Mouse (Mus musculus): ENCODE measurements around the gene Gm26657. TPM values are rescaled to one million over a fixed set of nuclear protein-coding genes. Genes with fewer than 3 reads are reported as not detected.

The Gm26657 gene
- polyA plus RNA-seq, 1 experiment from 2014 or later: not detected

DNA sequence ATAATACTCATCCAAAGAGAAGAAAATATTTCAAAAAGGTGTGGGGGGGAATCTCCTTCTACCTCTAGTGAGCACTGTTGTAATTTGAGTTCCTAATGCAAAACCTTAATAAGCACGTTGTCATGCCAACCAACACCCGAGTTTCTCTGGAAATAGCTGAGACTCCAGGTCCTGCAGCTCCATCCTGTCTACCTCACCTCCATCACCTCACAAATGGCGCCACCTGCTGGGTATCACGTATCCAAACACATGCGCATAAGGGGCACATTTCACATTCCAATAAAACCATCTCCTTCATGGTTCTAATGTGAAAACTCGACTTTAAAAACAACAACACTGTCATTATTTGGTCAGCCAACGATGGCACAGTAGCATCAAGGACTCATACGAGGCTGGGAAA is 14.0 kb upstream of the Gm26657 start:
- Histone ChIP-seq H3K9ac (no peak overlapping the region), H3K4me1 (replicated peaks) (no peaks in the 10 kb centered on the region), H3K4me2 (replicated peaks) (no peak overlapping the region), H3K27ac (no peak overlapping the region), H3K4me3 (replicated peaks) (no peak overlapping the region), H3K27me3 (replicated peaks) (no peaks in the 10 kb centered on the region), H3K9me3 (no peaks in the 10 kb centered on the region), H3K36me3 (no peaks in the 10 kb centered on the region)
- 64% methylated on average over 8 of the region's 8 CpGs for WGBS
- ATAC-seq: no peak

DNA sequence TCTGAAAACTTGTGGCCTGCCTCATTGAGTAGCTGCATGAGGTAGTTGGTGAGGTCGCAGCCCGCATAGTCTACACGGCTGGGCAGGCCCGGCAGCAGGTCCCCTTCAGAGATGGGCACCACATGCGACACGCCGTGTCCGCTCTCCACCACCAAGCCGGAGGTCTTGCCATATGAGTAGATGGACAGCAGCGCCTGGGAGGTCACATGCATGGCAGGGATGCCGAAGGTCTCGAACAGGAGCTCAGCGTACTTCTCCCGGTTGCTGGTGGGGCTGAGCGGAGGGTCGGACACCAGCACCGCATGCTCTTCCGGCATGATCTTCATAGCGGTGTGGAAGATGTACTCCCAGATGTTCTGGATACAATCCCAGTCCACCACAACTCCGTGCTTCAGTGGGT is 741 bp downstream of the Gm26657 start:
- WGBS: 96% methylated on average over 20 of the region's 20 CpGs

DNA sequence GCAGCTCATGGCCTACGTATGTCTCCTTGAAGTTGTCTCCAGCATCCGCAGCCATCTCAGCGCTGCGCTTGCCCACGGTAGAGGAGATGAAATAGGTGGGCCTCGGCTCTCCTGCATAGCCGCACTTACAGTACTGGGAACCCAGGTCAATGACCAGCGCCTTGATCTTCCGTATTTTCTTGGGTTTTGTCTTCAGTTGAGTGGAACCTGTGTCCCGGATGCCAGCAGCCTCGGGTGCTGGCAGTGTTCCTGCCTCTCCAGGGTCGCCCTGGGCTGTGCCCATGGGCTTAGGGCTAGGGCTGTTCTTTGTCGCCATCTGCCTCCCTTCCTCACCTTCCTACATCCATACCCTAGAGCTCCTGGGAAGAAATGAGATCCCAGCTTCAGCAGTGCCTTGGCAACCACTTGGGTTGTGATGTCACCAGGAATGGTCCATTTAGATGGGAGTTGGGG is 1.2 kb downstream of the Gm26657 start, which contains the start of gene Actl7b:
Gene Actl7b, minus strand, starts transcription at position 403 of the 453 bp plus-strand sequence.
- Histone ChIP-seq H3K4me1 (replicated peaks) (no peaks in the 10 kb centered on the region), H3K4me2 (replicated peaks) (no peak within 1 kb of the TSS), H3K9ac (no peak within 1 kb of the TSS), H3K4me3 (replicated peaks) (no peak within 1 kb of the TSS), H3K36me3 (peaks cover 3% of the 10 kb centered on the region; the same call in 1 of the 2 replicates), H3K27me3 (replicated peaks) (no peaks in the 10 kb centered on the region), H3K9me3 (no peaks in the 10 kb centered on the region), H3K27ac (no peak within 1 kb of the TSS)
- 93% methylated on average over 13 of the region's 13 CpGs for WGBS
- no peak for ATAC-seq

More for the DNA sequence above, 741 bp downstream of the Gm26657 start:
- no peaks in the 10 kb centered on the region for H3K4me1 ChIP-seq (replicated peaks)
- no peak overlapping the region for H3K27ac ChIP-seq
- H3K27me3 ChIP-seq (replicated peaks): no peaks in the 10 kb centered on the region
- H3K4me2 ChIP-seq (replicated peaks): no peak overlapping the region
- no peak overlapping the region for H3K4me3 ChIP-seq (replicated peaks)
- no peak overlapping the region for H3K9ac ChIP-seq
- no peak for ATAC-seq
- H3K36me3 ChIP-seq: peaks cover 3% of the 10 kb centered on the region; the same call in 1 of the 2 replicates
- no peaks in the 10 kb centered on the region for H3K9me3 ChIP-seq

DNA sequence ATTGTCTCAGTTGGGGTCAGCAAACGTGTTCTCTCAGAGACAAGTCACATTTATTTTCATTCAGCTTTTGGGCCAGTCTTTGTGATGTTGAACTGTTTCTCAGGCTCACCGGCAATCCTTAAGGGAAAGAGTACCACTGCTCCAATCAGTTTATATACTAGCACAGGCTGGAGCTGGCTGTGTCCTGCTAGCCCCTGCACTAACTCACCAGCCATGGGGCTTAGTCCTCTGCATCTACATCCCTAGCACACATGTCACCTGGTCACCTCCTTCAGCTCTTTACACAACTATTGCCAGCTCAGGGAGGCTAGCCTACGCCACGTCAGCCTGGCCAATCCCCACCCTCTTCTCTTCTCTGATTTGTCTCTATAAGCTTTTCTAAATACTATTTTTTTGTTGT is 2.8 kb downstream of the Gm26657 start:
- Histone ChIP-seq H3K27ac (no peak overlapping the region), H3K4me3 (replicated peaks) (no peak overlapping the region), H3K4me2 (replicated peaks) (no peak overlapping the region), H3K36me3 (peaks cover 3% of the 10 kb centered on the region; the same call in 1 of the 2 replicates), H3K4me1 (replicated peaks) (no peaks in the 10 kb centered on the region), H3K27me3 (replicated peaks) (no peaks in the 10 kb centered on the region), H3K9ac (no peak overlapping the region), H3K9me3 (no peaks in the 10 kb centered on the region)
- 86% methylated on average over 4 of the region's 4 CpGs for WGBS
- ATAC-seq: no peak

DNA sequence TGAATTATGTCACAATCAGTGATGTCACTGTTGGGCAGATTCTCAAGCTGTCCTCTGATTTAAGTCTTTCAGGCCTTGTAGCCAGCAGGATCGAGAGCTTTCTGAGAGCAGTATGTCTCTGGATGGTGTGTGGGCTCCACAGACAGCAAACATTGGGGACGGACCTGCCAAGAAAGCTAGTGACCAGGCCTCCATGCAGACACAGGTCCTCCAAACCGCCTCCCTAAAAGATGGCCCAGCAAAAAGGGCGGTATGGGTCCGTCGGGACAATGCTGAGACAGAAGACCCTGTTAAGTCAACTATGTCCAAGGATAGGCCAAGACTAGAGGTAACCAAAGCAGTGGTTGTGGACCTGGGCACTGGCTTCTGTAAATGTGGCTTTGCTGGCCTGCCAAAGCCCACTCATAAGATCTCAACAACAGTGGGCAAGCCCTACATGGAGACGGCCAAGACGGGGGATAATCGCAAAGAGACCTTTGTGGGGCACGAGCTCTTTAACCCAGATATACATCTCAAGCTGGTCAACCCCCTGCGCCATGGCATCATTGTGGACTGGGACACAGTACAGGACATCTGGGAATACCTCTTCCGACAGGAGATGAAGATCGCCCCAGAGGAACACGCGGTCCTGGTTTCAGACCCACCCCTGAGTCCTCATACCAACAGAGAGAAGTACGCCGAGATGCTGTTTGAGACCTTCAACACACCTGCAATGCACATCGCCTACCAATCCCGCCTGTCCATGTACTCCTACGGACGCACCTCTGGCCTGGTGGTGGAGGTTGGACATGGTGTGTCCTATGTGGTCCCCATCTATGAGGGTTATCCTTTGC is 3.7 kb downstream of the Gm26657 start, which contains the start of gene Actl7a:
Gene Actl7a, plus strand, starts transcription at position 51 of the 833 bp plus-strand sequence.
- Histone ChIP-seq H3K27ac (no peak within 1 kb of the TSS), H3K4me1 (replicated peaks) (no peaks in the 10 kb centered on the region), H3K36me3 (peaks cover 3% of the 10 kb centered on the region; the same call in 1 of the 2 replicates), H3K27me3 (replicated peaks) (no peaks in the 10 kb centered on the region), H3K4me2 (replicated peaks) (no peak within 1 kb of the TSS), H3K9ac (no peak within 1 kb of the TSS), H3K4me3 (replicated peaks) (no peak within 1 kb of the TSS), H3K9me3 (no peaks in the 10 kb centered on the region)
- 96% methylated on average over 21 of the region's 21 CpGs for WGBS
- no peak for ATAC-seq

DNA sequence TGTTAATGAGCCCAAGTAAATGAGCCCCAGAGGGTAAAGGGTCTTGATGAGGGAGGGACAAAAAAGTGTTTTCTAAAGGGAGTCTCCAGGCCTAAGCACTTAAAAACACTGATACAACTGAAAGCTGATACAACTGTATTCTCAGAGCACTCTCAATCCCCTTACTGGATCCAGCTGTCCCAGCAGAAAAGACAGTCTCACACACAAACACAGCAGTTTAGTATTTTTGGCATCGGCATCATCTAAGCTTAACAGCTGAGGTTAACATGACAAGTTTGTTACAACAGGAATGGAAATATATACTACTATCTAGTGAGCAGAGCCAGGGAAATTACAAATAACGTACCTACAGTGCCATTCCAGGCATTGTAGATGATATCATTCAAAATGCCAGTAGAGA is 6.5 kb downstream of the Gm26657 start:
- Histone ChIP-seq H3K36me3 (peaks cover 7% of the 10 kb centered on the region), H3K4me3 (replicated peaks) (no peak overlapping the region), H3K4me2 (replicated peaks) (no peak overlapping the region), H3K4me1 (replicated peaks) (no peaks in the 10 kb centered on the region), H3K27ac (no peak overlapping the region), H3K9me3 (no peaks in the 10 kb centered on the region), H3K9ac (no peak overlapping the region), H3K27me3 (replicated peaks) (no peaks in the 10 kb centered on the region)
- ATAC-seq: no peak
- WGBS: 82% methylated on average over 2 of the region's 2 CpGs

DNA sequence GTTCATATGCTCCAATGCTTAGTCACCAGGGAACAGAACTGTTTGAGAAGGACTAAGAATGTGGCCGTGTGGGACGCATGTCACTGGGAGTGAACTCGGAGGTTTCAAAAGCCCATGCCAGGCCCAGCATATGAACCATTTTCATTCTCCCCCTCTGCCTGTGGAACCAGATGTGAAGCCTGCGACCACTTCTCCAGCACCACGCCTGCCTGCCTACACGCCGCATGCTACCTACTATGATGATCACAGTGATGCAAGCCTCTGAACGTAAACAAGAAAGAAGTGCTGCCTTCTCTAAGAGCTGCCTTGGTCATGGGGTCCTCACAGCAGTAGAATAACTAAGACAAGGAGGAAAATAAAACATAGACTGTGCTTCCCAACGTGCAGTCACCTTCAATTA is 7.6 kb downstream of the Gm26657 start:
- H3K27me3 ChIP-seq (replicated peaks): no peaks in the 10 kb centered on the region
- H3K27ac ChIP-seq: no peak overlapping the region
- 96% methylated on average over 9 of the region's 9 CpGs for WGBS
- no peak overlapping the region for H3K4me3 ChIP-seq (replicated peaks)
- H3K4me1 ChIP-seq (replicated peaks): no peaks in the 10 kb centered on the region
- H3K9me3 ChIP-seq: no peaks in the 10 kb centered on the region
- no peak overlapping the region for H3K4me2 ChIP-seq (replicated peaks)
- ATAC-seq: no peak
- H3K9ac ChIP-seq: no peak overlapping the region
- peaks cover 7% of the 10 kb centered on the region for H3K36me3 ChIP-seq

DNA sequence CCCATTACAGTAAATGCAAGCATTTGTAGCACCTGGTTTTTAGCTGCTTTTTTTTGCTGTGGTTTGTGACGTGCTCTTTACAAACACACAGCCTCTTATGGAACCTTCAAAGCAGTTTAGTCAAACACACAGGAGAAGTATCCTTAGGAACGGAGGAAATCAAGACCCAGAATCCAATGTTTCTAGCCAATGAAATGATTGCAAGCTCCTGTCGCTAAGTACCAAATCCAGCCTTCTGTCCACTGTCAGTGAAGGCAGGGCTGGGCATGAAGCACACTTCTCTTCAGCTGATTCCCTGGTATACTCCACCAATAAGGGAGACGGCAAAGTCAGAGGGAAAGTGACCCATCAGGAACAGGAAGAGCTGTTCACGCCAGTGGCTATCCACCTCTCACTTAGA is 16.2 kb downstream of the Gm26657 start:
- no peak overlapping the region for H3K9ac ChIP-seq
- no peaks in the 10 kb centered on the region for H3K27me3 ChIP-seq (replicated peaks)
- no peak overlapping the region for H3K4me3 ChIP-seq (replicated peaks)
- peaks cover 37% of the 10 kb centered on the region for H3K36me3 ChIP-seq
- WGBS: 89% methylated on average over 5 of the region's 5 CpGs
- H3K4me1 ChIP-seq (replicated peaks): no peaks in the 10 kb centered on the region
- no peaks in the 10 kb centered on the region for H3K9me3 ChIP-seq
- H3K4me2 ChIP-seq (replicated peaks): no peak overlapping the region
- H3K27ac ChIP-seq: no peak overlapping the region
- no peak for ATAC-seq

DNA sequence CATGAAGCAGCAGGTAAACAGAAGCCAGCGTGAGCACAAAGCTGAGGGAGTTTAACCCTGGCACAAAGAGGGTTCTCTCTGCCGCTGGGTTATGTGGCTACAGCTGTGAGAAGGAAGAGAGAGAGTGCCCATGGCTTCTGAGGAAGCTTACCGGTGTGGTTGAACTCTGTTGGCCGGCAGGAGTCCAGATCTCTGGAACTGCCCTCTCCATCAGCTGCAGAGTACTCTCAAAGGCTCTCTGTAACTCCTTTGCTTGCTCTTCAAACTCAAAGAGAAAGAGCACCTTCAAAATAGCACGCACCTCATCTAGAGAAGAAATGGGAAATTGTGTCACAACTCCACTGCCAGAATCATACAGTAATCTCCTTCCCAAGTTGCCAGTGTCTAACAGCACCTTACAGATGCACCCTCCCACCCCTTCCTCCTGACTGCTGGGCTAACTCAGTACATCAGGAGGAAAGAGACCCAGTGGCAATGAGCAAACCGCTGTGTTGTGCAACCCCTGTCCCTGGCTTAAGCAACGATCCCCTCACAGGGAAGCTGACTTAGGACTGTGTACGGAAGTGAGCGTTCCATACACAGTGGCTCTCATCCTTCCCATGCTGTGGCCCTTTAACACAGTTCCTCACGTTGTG is 17.2 kb downstream of the Gm26657 start:
- ATAC-seq: no peak

DNA sequence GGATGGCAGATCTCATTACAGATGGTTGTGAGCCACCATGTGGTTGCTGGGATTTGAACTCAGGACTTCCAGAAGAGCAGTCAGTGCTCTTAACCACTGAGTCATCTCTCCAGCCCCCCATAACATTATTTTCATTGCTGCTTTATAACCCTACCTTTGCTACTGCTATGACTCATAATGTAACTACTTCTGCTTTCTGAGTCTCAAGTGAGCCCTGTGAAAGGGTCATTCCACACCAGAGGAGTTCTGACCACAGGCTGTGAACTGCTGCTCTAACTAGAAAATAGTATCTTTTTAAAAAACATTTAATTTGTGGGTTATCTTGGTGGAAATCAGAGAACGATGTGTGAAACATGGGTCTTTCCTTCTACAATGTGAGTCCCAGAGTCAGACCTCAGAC is 17.8 kb downstream of the Gm26657 start:
- WGBS: 97% methylated on average over 1 of the region's 1 CpGs
- no peaks in the 10 kb centered on the region for H3K27me3 ChIP-seq (replicated peaks)
- H3K4me1 ChIP-seq (replicated peaks): no peaks in the 10 kb centered on the region
- peaks cover 40% of the 10 kb centered on the region for H3K36me3 ChIP-seq
- H3K27ac ChIP-seq: no peak overlapping the region
- H3K9me3 ChIP-seq: no peaks in the 10 kb centered on the region
- no peak for ATAC-seq
- no peak overlapping the region for H3K4me2 ChIP-seq (replicated peaks)
- no peak overlapping the region for H3K4me3 ChIP-seq (replicated peaks)
- H3K9ac ChIP-seq: no peak overlapping the region

More for the DNA sequence above, 17.2 kb downstream of the Gm26657 start:
- Histone ChIP-seq H3K9me3 (no peaks in the 10 kb centered on the region), H3K4me3 (replicated peaks) (no peak overlapping the region), H3K27ac (no peak overlapping the region), H3K9ac (no peak overlapping the region), H3K27me3 (replicated peaks) (no peaks in the 10 kb centered on the region), H3K36me3 (peaks cover 40% of the 10 kb centered on the region), H3K4me2 (replicated peaks) (no peak overlapping the region), H3K4me1 (replicated peaks) (no peaks in the 10 kb centered on the region)
- WGBS: 91% methylated on average over 10 of the region's 10 CpGs

DNA sequence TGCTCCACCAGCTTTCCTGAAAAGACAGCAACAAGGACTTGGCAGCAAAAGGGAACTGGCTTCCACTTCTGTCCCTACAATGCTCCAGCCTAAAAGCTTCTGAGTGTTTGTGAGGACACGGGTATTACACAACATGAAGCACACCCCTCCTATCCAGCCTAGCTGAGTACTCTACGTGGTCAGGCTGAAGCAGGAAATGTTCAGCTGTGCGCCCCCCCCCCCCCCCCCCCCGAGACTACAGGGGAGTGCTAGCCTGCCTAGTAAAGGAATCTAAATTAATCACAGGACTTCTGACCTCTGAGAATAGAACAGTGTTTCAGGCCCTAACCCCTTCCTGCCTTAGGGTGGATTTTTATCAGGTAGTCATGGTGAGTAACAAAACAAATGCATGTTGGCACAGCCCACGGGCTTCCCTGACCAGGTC is 28.0 kb downstream of the Gm26657 start:
- H3K9me3 ChIP-seq: no peaks in the 10 kb centered on the region
- H3K27ac ChIP-seq: no peak overlapping the region
- no peak for ATAC-seq
- WGBS: 63% methylated on average over 5 of the region's 5 CpGs
- peaks cover 44% of the 10 kb centered on the region for H3K36me3 ChIP-seq
- H3K4me3 ChIP-seq (replicated peaks): no peak overlapping the region
- no peak overlapping the region for H3K4me2 ChIP-seq (replicated peaks)
- no peaks in the 10 kb centered on the region for H3K4me1 ChIP-seq (replicated peaks)
- H3K27me3 ChIP-seq (replicated peaks): no peaks in the 10 kb centered on the region
- no peak overlapping the region for H3K9ac ChIP-seq

DNA sequence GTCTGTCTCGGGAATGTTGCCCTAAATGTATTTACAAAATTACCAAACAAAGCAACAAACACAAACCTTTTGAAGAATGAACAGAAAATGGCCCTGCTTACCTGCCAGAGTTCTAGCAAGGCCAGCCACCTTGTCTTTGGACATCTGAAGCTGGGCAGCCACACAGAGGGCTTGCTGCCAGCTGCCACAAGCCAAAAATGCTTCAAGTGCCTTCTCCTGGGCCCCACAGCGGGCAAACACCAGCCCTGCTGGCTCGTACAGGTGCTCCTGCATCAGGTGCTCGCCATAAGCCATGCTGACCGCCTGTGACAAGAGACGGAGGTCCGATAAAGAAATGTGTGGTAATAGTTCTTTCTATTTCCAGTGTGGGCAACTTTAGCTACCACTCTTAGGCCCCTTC is 29.0 kb downstream of the Gm26657 start:
- Histone ChIP-seq H3K27ac (no peak overlapping the region), H3K27me3 (replicated peaks) (no peaks in the 10 kb centered on the region), H3K4me2 (replicated peaks) (no peak overlapping the region), H3K9me3 (no peaks in the 10 kb centered on the region), H3K4me3 (replicated peaks) (no peak overlapping the region), H3K36me3 (peaks cover 53% of the 10 kb centered on the region), H3K9ac (no peak overlapping the region), H3K4me1 (replicated peaks) (no peaks in the 10 kb centered on the region)
- ATAC-seq: no peak
- WGBS: 91% methylated on average over 7 of the region's 7 CpGs
